Mouse (Mus musculus): ENCODE results near the gene Afap1l2.

DNA sequence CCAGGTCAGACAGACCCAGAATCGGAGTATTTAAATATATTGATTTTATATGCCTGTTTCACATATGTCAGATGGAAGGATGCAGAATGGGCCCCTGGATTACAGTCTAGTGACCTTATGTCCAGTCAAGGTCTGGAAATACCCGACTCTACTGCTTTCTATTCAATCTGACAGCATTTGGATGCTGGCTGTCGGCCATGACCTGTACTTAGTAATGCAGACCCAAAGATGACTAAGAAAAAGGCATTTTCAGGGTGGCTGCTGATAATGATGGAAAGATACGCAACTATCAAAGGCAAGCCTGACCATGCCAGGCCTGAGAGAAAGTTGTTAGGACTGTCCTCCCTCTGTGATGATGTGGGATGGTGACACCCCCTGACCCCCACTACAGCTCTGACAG is 14.3 kb downstream of the Afap1l2 start:
- no peak for TF ChIP-seq CTCF (IDR thresholded peaks at IDR 0.05; ENCODE audit: extremely low read depth, insufficient read length, insufficient replicate concordance, low read depth, low read length)
- no peak for TF ChIP-seq POLR2A (IDR thresholded peaks at IDR 0.05; ENCODE audit: low read depth, low read length)

Measured in small intestine, adult 2 months (tissue).